Mouse (Mus musculus): ENCODE results near the gene Utp15.

GRCm38 (mm10) chr13:98210137-98210536, 52.7 kb downstream of the Utp15 start:
- TF ChIP-seq CTCF (IDR thresholded peaks at IDR 0.05 in 2 of 3, conservative IDR thresholded peaks at IDR 0.05 in 1 of 3; ENCODE audit: control insufficient read depth in 1 of 3, insufficient read depth in 1 of 3, low read depth in 2 of 3, low read length in 3 of 3, poor library complexity in 1 of 3, severe bottlenecking in 1 of 3) = no peak
- no peak for TF ChIP-seq BHLHE40 (IDR thresholded peaks at IDR 0.05; ENCODE audit: borderline replicate concordance, low read depth, low read length)
- no peak for TF ChIP-seq ZKSCAN1 (IDR thresholded peaks at IDR 0.05; ENCODE audit: low read depth, low read length)
- TF ChIP-seq MAFK (IDR thresholded peaks at IDR 0.05; ENCODE audit: borderline replicate concordance, low read depth, low read length) = no peak
- no peak for TF ChIP-seq GATA1 (IDR thresholded peaks at IDR 0.05; ENCODE audit: low read depth, low read length)
- no peak for TF ChIP-seq POLR2A (IDR thresholded peaks at IDR 0.05; ENCODE audit: control insufficient read depth in 1 of 2, insufficient read depth in 1 of 2, low read depth in 1 of 2, low read length in 2 of 2, poor library complexity in 1 of 2)
- TF ChIP-seq EP300 (IDR thresholded peaks at IDR 0.05; ENCODE audit: low read depth in 1 of 2, low read length in 2 of 2) = no peak
- TF ChIP-seq ZNF384 (IDR thresholded peaks at IDR 0.05; ENCODE audit: low read depth, low read length) = no peak
- no peak for TF ChIP-seq CHD1 (IDR thresholded peaks at IDR 0.05; ENCODE audit: low read depth, low read length)
- no peak for TF ChIP-seq USF1 (IDR thresholded peaks at IDR 0.05; ENCODE audit: low read depth, low read length)
- no peak for TF ChIP-seq SMC3 (IDR thresholded peaks at IDR 0.05; ENCODE audit: low read depth, low read length)
- no peak for TF ChIP-seq MAX (IDR thresholded peaks at IDR 0.05; ENCODE audit: low read length)

Data from MEL (cell line).